11 mouse cellular contexts compared by ENCODE assay signal in the genomic region with DNA sequence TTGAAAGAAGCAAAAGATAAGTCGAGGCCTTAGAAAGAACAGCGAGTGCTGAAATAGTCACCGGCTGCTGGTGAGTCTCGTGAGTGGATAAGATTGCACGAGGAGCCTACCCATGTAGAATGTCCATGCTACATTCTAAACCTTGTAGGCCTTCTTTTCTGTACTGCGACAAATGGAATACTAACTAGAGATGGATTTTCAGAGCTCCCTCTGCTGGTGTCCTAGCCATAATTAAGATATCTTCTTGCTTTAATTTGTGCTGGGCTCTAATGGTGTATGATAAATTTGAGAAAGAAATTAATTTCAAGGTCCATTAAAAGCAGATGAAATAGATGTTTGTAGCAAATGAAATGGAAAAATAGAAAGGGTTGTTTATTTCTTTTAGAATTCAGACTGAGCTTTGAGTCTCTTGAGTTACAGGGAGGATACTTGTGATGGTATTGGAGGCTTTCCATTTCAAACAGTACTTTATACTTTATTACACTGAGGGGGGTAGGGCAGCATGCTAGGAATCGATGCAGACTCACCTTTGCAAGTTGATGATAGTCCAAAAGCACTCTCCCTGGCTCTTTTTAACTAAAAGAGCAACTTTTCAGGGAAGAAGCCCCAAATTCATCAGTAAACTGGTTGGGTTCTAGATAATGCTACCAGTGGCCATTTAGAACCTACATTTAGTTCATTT. TPM values are rescaled to one million over a fixed set of nuclear protein-coding genes. Genes with fewer than 3 reads are reported as not detected.
A peak's percentile ranks its signal among the peaks of the same experiment; 100 is the strongest.
DNase-seq lines count a peak whose midpoint lies in the region; ATAC-seq and TF ChIP-seq lines count a peak whose summit lies in the region.
"Had no signal": no experiment of that assay in that cellular context is flagged by ENCODE, and none has a peak within 500 bp of the region (broad histone marks: within the 10 kb centered on the region; RNA-seq: fewer than 3 reads in every experiment).

No protein-coding gene starts in this region.

- 70% methylated on average over 7 of the region's 7 CpGs for WGBS in cerebellum, adult 2 months
- 81% methylated on average over 7 of the region's 7 CpGs for WGBS in kidney, embryonic 16.5 days

- ATAC-seq in kidney, embryonic 16.5 days (ENCODE audit: low FRiP score, low TSS enrichment) = no peak

- peaks cover 7% of the 10 kb centered on the region for H3K36me3 ChIP-seq in kidney, embryonic 16.5 days (ENCODE audit: insufficient read depth, low read length)

- no peaks in the 10 kb centered on the region for H3K4me1 ChIP-seq in cerebellum, adult 2 months (ENCODE audit: control insufficient read depth, insufficient read depth, low read length)
- H3K4me1 ChIP-seq in kidney, embryonic 16.5 days (ENCODE audit: insufficient read depth, low read length) = no peaks in the 10 kb centered on the region
- H3K4me1 ChIP-seq: limb, embryonic 15.5 days had no signal

- H3K9ac ChIP-seq in kidney, embryonic 16.5 days (replicated peaks; ENCODE audit: low read length) = no peak overlapping the region
- H3K9ac ChIP-seq: limb, embryonic 15.5 days had no signal

- no peak overlapping the region for H3K4me2 ChIP-seq in kidney, embryonic 16.5 days (replicated peaks; ENCODE audit: low read depth, low read length)
- H3K4me2 ChIP-seq: limb, embryonic 15.5 days had no signal

- no peak for TF ChIP-seq POLR2A in cerebellum, adult 2 months (IDR thresholded peaks at IDR 0.05; ENCODE audit: borderline replicate concordance, insufficient read depth, low read length)

- H3K27ac ChIP-seq in cerebellum, adult 2 months (ENCODE audit: insufficient read depth, low read length) = no peak overlapping the region
- H3K27ac ChIP-seq in kidney, embryonic 16.5 days (ENCODE audit: low read length) = no peak overlapping the region
- H3K27ac ChIP-seq: limb, embryonic 15.5 days had no signal

- no peaks in the 10 kb centered on the region for H3K27me3 ChIP-seq in cerebellum, adult 2 months (ENCODE audit: control insufficient read depth, insufficient read depth, low read length)
- H3K27me3 ChIP-seq in kidney, embryonic 16.5 days (ENCODE audit: insufficient read depth, low read length) = no peaks in the 10 kb centered on the region
- H3K27me3 ChIP-seq: limb, embryonic 15.5 days had no signal

- DNase-seq in cerebellum, adult 2 months = peak in 1 of 2 experiments; percentile 12
- no peak for DNase-seq in cerebellum, adult 18-20 months
- peak; percentile 45 for DNase-seq in kidney, adult 9 months
- DNase-seq in 416B (ENCODE audit: low read depth) = peak; percentile 45
- DNase-seq in c-Kit-positive CD71-positive TER-119-positive erythroid progenitor cells, embryonic 14.5 days (ENCODE audit: low spot score) = peak; percentile 13
- no peak for DNase-seq in thymus, postnatal 0 days (ENCODE audit: low spot score)
- DNase-seq in layer of hippocampus, postnatal 36 days = no peak
- DNase-seq: adrenal gland, adult 8-10 months had no signal

- no peaks in the 10 kb centered on the region for H3K9me3 ChIP-seq in kidney, embryonic 16.5 days (ENCODE audit: low read length)
- H3K9me3 ChIP-seq: limb, embryonic 15.5 days had no signal

- TF ChIP-seq CTCF in cerebellum, adult 2 months (IDR thresholded peaks at IDR 0.05; ENCODE audit: borderline replicate concordance, insufficient read depth, low read depth, low read length) = 0 out of 2 replicates have a peak, but pooled peaks have one; percentile 1

- no peak overlapping the region for H3K4me3 ChIP-seq in cerebellum, adult 2 months (replicated peaks; ENCODE audit: insufficient read depth, low read depth, low read length)
- H3K4me3 ChIP-seq in kidney, embryonic 16.5 days (ENCODE audit: low read length) = no peak overlapping the region
- H3K4me3 ChIP-seq: limb, embryonic 15.5 days had no signal

RNA-seq across cellular contexts. Expression of gene Gm26558, which starts 11.7 kb away (rescaled TPM):
- 0.43 and 0.52 TPM in 2 replicates for polyA plus RNA-seq in cerebellum, adult 2 months (2012; rRNA removed)
- polyA plus RNA-seq in kidney, embryonic 16.5 days (2015; fragmentation: Nextera tagmentation; extraction: Ambion mirVana) = 3.8 and 4.0 TPM in 2 replicates
- polyA plus RNA-seq in thymus, postnatal 0 days (2015; fragmentation: Nextera tagmentation; extraction: Ambion mirVana) = 3.0 and 3.6 TPM in 2 replicates
- total RNA-seq in layer of hippocampus, postnatal 36 days (2021) = not detected
- total RNA-seq: heart, postnatal 14 days had no signal

RNA-seq across cellular contexts. Expression of gene Gorasp2, which starts 12.2 kb away (rescaled TPM):
- polyA plus RNA-seq in cerebellum, adult 2 months (2012; rRNA removed) = 81.5 and 82.7 TPM in 2 replicates
- polyA plus RNA-seq in kidney, embryonic 16.5 days (2015; fragmentation: Nextera tagmentation; extraction: Ambion mirVana) = 176 and 182 TPM in 2 replicates
- 119 and 121 TPM in 2 replicates for polyA plus RNA-seq in thymus, postnatal 0 days (2015; fragmentation: Nextera tagmentation; extraction: Ambion mirVana)
- 100 to 1,000 TPM; 104 to 108 TPM for total RNA-seq in layer of hippocampus, postnatal 36 days (2021)

Comparison
In these comparisons a context has a peak if more than half of its experiments do, and no peak if none do; other contexts are left out.
1. DNase-seq: peak in kidney, adult 9 months (single experiment), 416B (single experiment) and c-Kit-positive CD71-positive TER-119-positive erythroid progenitor cells, embryonic 14.5 days (single experiment); none in cerebellum, adult 18-20 months (0 of 2), thymus, postnatal 0 days (single experiment) and layer of hippocampus, postnatal 36 days (0 of 2).